Mouse (Mus musculus) gastrocnemius, adult 2 months (tissue): ENCODE data around the gene Slc44a5. TPM values are rescaled to one million over a fixed set of nuclear protein-coding genes. Genes with fewer than 3 reads are reported as not detected.

Experiments used
- DNase-seq: peaks from one replicate; pipeline ENCODE4 v3.0.0; 2022
- H3K27ac ChIP-seq: fragments of 200-600 bp; 2 replicates; pipeline ENCODE4 v1.8.1; 2022; ENCODE audit warnings: mild to moderate bottlenecking
- H3K4me3 ChIP-seq: fragments of 200-600 bp; 2 replicates; pipeline ENCODE4 v1.8.1; 2022; ENCODE audit warnings: mild to moderate bottlenecking, moderate library complexity
- CTCF ChIP-seq: fragments of 200-600 bp; IDR thresholded peaks from 2 replicates; pipeline ENCODE4 v1.8.1; 2022; ENCODE audit warnings: antibody characterized with exemption, mild to moderate bottlenecking, moderate library complexity
- intact Hi-C: fragments of 180-260 bp; cut with DNase I; formaldehyde crosslinking; loops from one replicate; pipeline ENCODE4 v1.15.1; 2025
- total RNA-seq, 2 experiments: library from RNA; stranded (reverse); gene quantifications; 2 replicates each; pipeline ENCODE4 v1.2.3; 2021

Slc44a5 gene
- total RNA-seq, 2 experiments from 2014 or later = 0.17 TPM; not detected in 1

DNA sequence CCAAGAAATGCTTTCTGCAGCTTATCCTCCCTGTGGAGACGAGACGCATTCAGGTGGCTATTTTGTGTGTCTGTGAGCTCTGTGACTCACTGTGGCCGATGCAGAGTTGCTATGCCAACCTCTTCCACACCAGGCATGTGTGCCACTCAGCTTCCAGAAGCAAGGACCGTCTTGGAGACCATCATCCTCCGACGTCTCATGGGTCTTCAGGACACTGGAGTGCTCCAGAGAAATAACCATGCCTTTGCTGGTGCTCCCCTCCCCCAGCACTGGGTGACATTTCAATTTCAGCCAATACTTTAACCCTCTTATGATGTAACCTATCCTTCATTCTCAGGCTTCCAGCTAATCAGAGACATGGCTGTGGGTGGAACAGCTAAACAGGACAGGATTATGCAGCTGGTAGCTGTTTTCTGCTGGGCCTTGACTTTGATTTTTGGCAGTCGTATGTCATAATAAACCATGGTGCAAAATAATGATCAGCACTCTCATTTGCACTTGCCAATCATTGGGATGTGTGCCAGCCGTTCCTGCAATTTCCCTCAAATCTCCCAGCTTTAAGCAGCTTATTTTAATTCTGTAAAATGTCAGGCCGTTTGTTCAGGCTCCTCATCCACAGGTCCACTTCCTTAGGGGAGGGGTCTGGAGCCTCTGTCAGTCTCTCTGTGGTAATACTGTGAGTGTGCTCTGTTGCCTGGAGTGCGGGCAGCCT, 198.8 kb downstream of the Slc44a5 start:
- DNase-seq = no peak
- TF ChIP-seq CTCF = no peak
- H3K4me3 ChIP-seq = no peak overlapping the region
- H3K27ac ChIP-seq = no peak overlapping the region
- intact Hi-C loops = no loop called here

DNA sequence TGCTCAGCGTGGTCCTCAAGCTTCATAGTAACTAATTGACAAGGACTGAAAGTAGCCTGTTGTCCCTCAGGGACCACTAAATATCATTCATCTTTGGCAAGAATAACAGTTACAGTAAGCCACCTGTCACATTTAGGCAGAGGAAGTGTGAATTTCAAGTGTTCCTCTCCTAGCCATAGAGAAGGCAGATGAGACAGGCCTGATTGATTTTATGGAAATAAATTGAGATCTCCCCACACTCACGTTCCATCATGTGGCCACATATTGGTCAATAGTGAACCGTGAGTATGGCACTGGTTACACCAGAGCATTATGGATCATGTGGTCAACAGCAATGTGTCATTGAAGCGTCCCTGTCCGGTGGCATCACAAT, 199.3 kb downstream of the Slc44a5 start:
- intact Hi-C loops = no loop called here
- no peak overlapping the region for H3K27ac ChIP-seq
- TF ChIP-seq CTCF = no peak
- no peak overlapping the region for H3K4me3 ChIP-seq
- DNase-seq = no peak

DNA sequence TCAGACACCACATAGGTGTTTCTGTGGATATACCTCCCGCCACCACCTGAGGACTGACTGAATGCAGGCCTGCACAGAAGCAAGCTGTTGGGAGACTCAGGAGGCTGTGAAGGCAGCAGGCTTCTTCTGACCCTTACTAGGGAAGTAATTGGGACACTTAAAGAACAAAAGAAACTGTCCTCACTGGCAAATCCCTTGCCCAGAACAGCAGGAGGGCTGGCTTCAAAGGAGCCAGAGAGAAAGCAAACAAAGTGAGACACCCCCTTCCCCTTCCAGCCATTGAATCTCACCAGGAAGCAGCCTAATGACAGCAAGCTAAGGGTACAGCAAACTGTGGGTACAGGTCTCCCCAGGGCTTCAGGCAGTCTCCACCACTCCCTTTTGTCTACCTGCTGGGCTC, 200.3 kb downstream of the Slc44a5 start:
- Histone ChIP-seq H3K27ac (no peak overlapping the region), H3K4me3 (no peak overlapping the region)
- no peak for DNase-seq
- intact Hi-C loops = no loop called here
- TF ChIP-seq CTCF = no peak

DNA sequence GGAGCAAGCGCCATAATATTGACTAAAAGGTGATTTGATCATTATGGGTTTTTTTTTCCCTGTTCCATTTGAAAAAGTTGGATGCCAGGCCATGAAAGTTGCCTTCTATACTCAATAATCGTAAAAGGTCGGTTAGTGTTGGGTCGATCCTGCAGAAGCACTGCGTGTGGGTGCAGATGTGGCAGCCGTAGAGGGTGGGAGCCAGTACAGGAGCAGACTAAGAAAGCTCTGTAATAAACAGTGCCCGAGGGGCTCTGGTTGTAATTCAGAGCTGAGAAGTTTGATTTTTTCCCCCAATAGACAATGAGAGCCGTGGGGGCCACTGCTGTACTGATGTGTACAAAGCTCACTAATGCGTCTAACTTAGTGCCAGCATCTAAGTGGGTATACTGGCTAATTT, 200.8 kb downstream of the Slc44a5 start:
- intact Hi-C loops = no loop called here
- Histone ChIP-seq H3K27ac (no peak overlapping the region), H3K4me3 (no peak overlapping the region)
- no peak for DNase-seq
- TF ChIP-seq CTCF = no peak

DNA sequence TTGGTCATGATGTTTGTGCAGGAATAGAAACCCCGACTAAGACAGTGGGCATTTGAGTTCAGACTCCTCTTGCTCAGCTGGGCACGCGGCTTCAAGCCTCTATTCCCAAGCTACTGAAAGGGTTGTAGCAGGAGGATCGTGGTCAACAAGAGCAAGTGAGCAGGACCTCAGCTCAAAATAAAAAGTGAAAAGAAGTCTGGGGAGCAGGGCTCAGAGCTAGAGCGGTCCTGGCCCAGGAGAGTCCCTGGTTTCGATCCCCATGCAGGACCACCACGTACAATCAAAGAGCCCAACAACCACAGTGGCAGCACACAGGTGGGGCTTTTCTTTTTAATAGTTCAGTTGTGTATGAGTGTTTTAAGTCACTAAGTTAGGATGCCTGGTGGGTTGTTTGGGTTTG, 201.5 kb downstream of the Slc44a5 start:
- Histone ChIP-seq H3K27ac (no peak overlapping the region), H3K4me3 (no peak overlapping the region)
- intact Hi-C loops = no loop called here
- DNase-seq = no peak
- no peak for TF ChIP-seq CTCF

DNA sequence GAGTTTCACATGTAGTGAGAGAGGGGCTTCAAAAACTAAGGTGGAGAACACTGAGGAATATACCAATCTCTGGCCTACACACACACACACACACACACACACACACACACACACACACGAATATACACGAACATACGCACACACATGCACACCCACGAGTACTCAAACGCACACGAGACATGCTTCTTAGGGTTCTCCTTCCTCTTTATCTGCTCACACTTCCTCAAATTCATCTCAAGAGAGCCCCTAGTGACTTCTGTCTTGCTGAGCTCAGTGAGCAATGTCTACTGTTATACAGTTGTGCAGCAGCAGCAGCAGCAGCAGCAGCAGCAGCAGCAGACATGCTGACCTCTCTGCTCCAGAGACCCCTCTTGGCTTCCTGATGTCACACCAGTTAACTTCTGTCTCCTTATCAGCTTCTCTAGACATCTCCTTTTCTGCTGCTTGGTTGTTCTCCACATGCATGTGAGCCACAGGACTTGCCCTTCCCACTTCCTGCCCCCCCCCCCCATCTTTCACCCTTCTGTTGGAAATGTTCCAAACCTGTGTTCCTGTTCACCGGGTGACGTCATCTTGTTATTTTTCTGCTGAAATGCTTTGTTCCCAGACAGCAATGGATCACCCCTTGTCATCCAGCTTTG, 204.5 kb downstream of the Slc44a5 start:
- Histone ChIP-seq H3K4me3 (no peak overlapping the region), H3K27ac (no peak overlapping the region)
- DNase-seq = no peak
- intact Hi-C loops = no loop called here
- no peak for TF ChIP-seq CTCF

DNA sequence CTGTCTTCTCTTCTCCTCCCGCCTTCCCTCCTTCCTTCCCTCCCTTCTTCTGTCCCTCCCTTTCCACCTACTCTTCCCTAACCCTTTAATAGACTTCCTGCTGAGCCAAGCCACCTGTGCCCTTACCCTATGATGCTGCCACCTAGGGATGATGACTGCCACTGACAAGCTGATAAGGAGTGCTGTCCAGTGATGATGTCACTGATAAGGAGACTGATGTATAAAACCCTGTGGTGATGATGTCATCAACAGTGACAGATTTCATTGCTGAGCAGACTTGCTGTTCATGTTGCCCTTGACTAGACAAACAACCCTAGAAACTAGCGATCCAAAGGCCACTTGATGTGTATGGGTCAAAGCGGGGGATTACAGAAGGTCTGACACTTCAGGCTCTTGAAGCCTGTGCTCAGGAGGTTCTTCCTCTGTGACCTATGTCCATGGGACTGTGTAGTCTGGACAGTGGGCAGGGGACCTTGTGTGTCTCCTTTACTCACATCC, 206.2 kb downstream of the Slc44a5 start:
- no peak overlapping the region for H3K4me3 ChIP-seq
- DNase-seq = no peak
- no peak overlapping the region for H3K27ac ChIP-seq
- no peak for TF ChIP-seq CTCF
- intact Hi-C loops = no loop called here

DNA sequence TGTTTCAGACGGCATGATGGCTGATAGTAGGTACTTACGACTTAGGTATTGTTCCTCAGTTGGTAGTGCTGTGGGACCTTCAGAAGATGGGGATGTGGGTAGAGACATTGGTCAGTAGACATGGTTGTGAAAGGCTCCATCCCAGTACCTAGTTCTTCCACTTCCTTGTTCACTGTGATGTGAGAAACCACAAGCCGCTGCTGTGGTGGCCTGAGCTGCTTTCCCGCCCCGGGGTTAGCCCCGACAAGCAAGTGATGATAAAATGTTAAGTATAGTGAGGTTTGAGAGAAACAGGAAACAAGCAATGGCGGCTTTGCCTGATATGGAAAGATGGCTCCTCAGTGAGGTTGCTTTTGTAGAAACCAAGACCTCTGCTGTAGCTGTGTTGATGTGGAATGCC, 209.8 kb downstream of the Slc44a5 start:
- Histone ChIP-seq H3K27ac (no peak overlapping the region), H3K4me3 (no peak overlapping the region)
- no peak for DNase-seq
- TF ChIP-seq CTCF = no peak
- intact Hi-C loops = no loop called here

DNA sequence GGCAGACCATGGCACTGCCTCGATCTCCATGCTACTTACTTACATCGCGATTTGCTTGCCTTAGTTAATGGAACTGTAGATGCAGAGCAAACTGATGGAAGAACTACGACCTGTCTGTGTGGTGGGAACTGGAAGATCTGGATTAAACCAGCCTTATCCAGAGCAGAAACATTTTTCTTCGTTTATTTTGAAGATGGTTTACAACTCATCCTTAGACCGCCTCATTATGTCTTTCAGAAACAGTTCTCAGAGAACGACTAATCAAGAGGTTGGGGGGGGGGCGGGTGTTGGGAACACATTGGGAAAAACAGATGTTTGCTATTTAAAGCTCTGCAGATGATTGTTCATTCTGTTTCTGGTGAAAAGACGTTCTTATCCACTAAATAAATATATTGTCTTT, 210.7 kb downstream of the Slc44a5 start:
- no peak for DNase-seq
- TF ChIP-seq CTCF = no peak
- H3K27ac ChIP-seq = no peak overlapping the region
- no peak overlapping the region for H3K4me3 ChIP-seq
- intact Hi-C loops = no loop called here

DNA sequence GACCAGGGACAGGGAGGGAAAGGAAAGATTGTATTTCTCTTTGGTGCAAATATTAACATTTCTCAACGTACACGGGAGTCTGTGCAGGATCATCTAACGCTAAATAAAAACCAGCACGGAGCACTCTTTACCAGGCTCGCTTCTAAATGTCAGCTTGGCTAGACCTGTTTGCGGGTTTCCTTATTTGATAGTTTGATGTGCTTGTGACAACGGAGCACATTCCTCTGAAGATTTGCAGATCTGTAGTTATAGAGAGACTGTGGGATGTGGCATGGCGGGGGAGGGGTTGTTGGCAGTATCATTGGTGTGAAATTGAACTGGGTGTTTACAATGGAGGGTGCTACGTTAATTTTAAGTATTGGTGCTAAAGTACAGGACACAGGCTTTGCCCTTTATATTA, 215.4 kb downstream of the Slc44a5 start:
- no peak for DNase-seq
- no peak for TF ChIP-seq CTCF
- intact Hi-C loops = no loop called here
- no peak overlapping the region for H3K4me3 ChIP-seq
- no peak overlapping the region for H3K27ac ChIP-seq

DNA sequence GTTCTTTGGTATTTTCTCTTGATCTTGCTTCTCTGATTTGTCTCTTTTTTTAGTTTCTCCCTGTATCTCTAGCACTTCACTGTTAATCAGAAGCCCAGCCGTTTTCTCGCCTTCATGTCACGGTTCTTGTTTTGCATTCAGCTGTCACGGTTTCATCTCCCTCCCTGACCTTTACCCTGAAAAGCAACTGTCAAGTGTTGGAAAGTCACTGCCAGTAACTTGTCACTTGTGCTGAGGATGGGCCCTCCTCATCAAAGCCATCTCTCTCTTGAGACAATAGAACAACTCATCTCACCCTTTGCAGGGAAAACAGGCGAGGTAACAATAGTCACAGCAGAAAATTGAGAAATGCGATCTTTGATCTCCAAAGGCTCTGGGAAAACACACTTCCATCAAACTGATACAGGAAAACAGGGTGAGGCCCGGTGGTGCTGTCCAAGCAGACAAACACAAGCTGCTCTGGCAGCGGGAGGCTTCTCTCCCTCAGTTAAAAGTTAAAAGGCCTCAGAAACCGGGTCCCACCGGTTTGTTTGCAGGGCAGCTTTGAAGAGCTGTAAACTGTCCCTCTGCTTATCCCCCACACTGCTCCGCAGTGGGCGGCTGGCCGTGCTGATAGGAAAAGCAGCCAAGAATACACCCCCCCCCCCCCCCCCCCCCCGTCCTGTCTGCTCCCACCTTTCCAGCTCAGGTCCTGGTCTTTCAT, 219.2 kb downstream of the Slc44a5 start:
- intact Hi-C loops = no loop called here
- DNase-seq = no peak
- H3K4me3 ChIP-seq = no peak overlapping the region
- H3K27ac ChIP-seq = no peak overlapping the region
- TF ChIP-seq CTCF = no peak

DNA sequence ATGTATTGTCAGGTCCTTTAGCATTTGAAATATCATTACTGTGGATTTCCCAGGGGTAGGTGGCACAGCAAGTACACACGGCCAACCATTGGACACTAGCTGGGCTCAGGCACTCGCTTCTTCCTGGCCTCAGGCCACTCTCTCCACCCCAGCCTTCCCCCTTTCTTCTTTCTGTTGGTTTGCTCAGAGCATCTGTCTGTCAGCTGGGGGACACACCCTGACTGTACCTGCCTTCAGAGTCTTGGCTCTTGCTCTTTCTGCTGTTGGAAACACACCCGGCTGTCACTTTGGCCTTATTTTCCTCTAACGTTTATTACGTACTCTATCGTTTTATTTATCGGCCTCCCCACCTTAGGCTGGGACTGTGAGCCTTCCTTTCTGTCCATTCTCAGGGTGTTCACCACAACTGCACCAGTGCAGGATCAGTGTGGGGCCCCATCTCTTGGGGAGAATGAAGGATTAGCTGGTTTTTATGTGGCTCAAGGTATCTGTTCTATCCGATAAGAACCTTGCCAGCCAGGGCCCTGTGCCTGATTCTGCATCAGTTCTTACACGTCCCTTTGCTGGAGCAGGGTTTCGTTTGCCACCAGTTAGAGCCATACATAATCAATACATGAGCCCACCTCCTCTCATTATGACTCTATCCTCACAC, 220.1 kb downstream of the Slc44a5 start:
- no peak for TF ChIP-seq CTCF
- intact Hi-C loops = no loop called here
- no peak overlapping the region for H3K27ac ChIP-seq
- H3K4me3 ChIP-seq = no peak overlapping the region
- DNase-seq = no peak

DNA sequence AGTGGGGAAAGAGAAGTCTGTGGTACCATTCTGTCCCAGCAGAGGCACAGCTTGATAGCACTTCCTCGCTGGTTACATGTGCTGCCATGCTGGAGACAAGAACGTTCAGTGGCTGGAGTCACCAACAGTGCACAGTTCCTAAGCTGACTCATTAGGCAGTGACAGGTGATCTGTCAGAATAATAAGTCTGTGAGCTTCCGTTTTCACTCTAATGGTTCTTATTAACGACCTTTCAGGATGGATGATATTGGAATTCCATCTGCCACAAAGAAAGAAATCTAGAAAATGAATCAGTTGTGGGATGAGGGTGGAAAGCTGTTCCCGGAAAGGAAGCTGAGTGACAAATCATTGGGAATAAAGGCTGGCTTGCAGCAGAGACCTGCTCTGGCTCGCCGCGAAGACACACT, 227.2 kb downstream of the Slc44a5 start:
- TF ChIP-seq CTCF = no peak

More for the DNA sequence above, 227.2 kb downstream of the Slc44a5 start:
- intact Hi-C loops = no loop called here
- Histone ChIP-seq H3K27ac (no peak overlapping the region), H3K4me3 (no peak overlapping the region)
- DNase-seq = no peak
